Mouse (Mus musculus) MEL (cell line): Measurements from ENCODE around the gene 4933405L10Rik. TPM values are rescaled to one million over a fixed set of nuclear protein-coding genes. Genes with fewer than 3 reads are reported as not detected.

Experiments used
- DNase-seq: peaks from one replicate; pipeline ENCODE4 v3.0.0; 2011; ENCODE audit warnings: low read depth, low spot score
- H3K27ac ChIP-seq: 2 replicates; pipeline ENCODE4 v1.5.1; 2012; ENCODE audit warnings: low read depth, mild to moderate bottlenecking, control low read depth, low read length, moderate library complexity; ENCODE audit not compliant: control insufficient read depth
- H3K27me3 ChIP-seq, 2 experiments: fragments of 150-350 bp in 1 of 2; sonication (generic) in 1 of 2; 2 replicates each; pipeline ENCODE4 v1.6.1; 2012; ENCODE audit warnings: low read length in 2 of 2, mild to moderate bottlenecking in 2 of 2, improper control_type of control experiment in 1 of 2, moderate library complexity in 1 of 2; ENCODE audit not compliant: insufficient read depth in 2 of 2, control insufficient read depth in 1 of 2
- H3K36me3 ChIP-seq, 2 experiments: 2 replicates each; pipeline ENCODE4 v1.6.1; 2012 to 2014; ENCODE audit warnings: low read length in 2 of 2, improper control_type of control experiment in 1 of 2, inconsistent platforms in 1 of 2, mild to moderate bottlenecking in 1 of 2; ENCODE audit not compliant: insufficient read depth in 2 of 2, control insufficient read depth in 1 of 2
- H3K4me1 ChIP-seq, 2 experiments: fragments of 150-350 bp in 1 of 2; sonication (generic) in 1 of 2; 2 replicates each; pipeline ENCODE4 v1.6.1; 2012; ENCODE audit warnings: low read length in 2 of 2, improper control_type of control experiment in 1 of 2, mild to moderate bottlenecking in 1 of 2; ENCODE audit not compliant: insufficient read depth in 2 of 2, control insufficient read depth in 1 of 2
- H3K4me3 ChIP-seq, 2 experiments: fragments of 150-350 bp in 1 of 2; sonication (generic) in 1 of 2; 2 replicates each; pipeline ENCODE4 v1.5.1; 2012; ENCODE audit warnings: low read depth in 2 of 2, low read length in 2 of 2, mild to moderate bottlenecking in 2 of 2, moderate library complexity in 2 of 2, control low read depth in 1 of 2, improper control_type of control experiment in 1 of 2; ENCODE audit not compliant: control insufficient read depth in 1 of 2, insufficient read depth in 1 of 2
- H3K79me2 ChIP-seq: 2 replicates; pipeline ENCODE4 v1.6.1; 2012; ENCODE audit warnings: mild to moderate bottlenecking, low read length, moderate library complexity; ENCODE audit not compliant: control insufficient read depth, poor library complexity, insufficient read depth
- H3K9ac ChIP-seq: 2 replicates; pipeline ENCODE4 v1.6.1; 2012; ENCODE audit warnings: low read depth, mild to moderate bottlenecking, control low read depth, low read length, moderate library complexity; ENCODE audit not compliant: control insufficient read depth, poor library complexity, severe bottlenecking
- H3K9me3 ChIP-seq: fragments of 150-350 bp; sonication (generic); replicated peaks from 2 replicates; pipeline ENCODE4 v1.6.1; 2012; ENCODE audit warnings: mild to moderate bottlenecking, low read length, improper control_type of control experiment, moderate library complexity; ENCODE audit not compliant: insufficient read depth
- BHLHE40 ChIP-seq: IDR thresholded peaks from 2 replicates; pipeline ENCODE4 v1.6.1; 2012; ENCODE audit warnings: low read depth, mild to moderate bottlenecking, inconsistent platforms, low read length, improper control_type of control experiment, borderline replicate concordance
- CHD1 ChIP-seq: IDR thresholded peaks from 2 replicates; pipeline ENCODE4 v1.6.1; 2012; ENCODE audit warnings: low read depth, mild to moderate bottlenecking, inconsistent platforms, low read length, improper control_type of control experiment
- CHD2 ChIP-seq: IDR thresholded peaks from 2 replicates; pipeline ENCODE4 v1.6.1; 2011; ENCODE audit warnings: low read length, improper control_type of control experiment
- ELF1 ChIP-seq: IDR thresholded peaks from 2 replicates; pipeline ENCODE4 v1.6.1; 2014; ENCODE audit warnings: low read depth, mild to moderate bottlenecking, inconsistent platforms, low read length, improper control_type of control experiment, moderate library complexity
- EP300 ChIP-seq, 2 experiments: IDR thresholded peaks; 2 replicates each; pipeline ENCODE4 v1.6.1; 2011; ENCODE audit warnings: improper control_type of control experiment in 2 of 2, low read length in 2 of 2, low read depth in 1 of 2, mild to moderate bottlenecking in 1 of 2
- ETS1 ChIP-seq: IDR thresholded peaks from 2 replicates; pipeline ENCODE4 v1.6.1; 2012; ENCODE audit warnings: low read depth, mild to moderate bottlenecking, inconsistent platforms, low read length, improper control_type of control experiment, moderate library complexity
- GATA1 ChIP-seq: IDR thresholded peaks from 2 replicates; pipeline ENCODE4 v1.6.1; 2011; ENCODE audit warnings: low read depth, low read length, improper control_type of control experiment
- HCFC1 ChIP-seq: IDR thresholded peaks from 2 replicates; pipeline ENCODE4 v1.6.1; 2012; ENCODE audit warnings: low read depth, mild to moderate bottlenecking, inconsistent platforms, low read length, improper control_type of control experiment, moderate library complexity
- JUND ChIP-seq: IDR thresholded peaks from 2 replicates; pipeline ENCODE4 v1.6.1; 2011; ENCODE audit warnings: low read depth, mild to moderate bottlenecking, improper control_type of control experiment, low read length
- KAT2A ChIP-seq: conservative IDR thresholded peaks from 2 replicates; pipeline ENCODE4 v1.6.1; 2012; ENCODE audit warnings: low read depth, low read length, improper control_type of control experiment, inconsistent platforms
- MAFK ChIP-seq: IDR thresholded peaks from 2 replicates; pipeline ENCODE4 v1.6.1; 2011; ENCODE audit warnings: low read depth, mild to moderate bottlenecking, low read length, improper control_type of control experiment, borderline replicate concordance
- MAX ChIP-seq: IDR thresholded peaks from 2 replicates; pipeline ENCODE4 v1.6.1; 2011; ENCODE audit warnings: low read length, improper control_type of control experiment
- MAZ ChIP-seq: IDR thresholded peaks from 2 replicates; pipeline ENCODE4 v1.6.1; 2012; ENCODE audit warnings: low read depth, mild to moderate bottlenecking, inconsistent platforms, low read length, improper control_type of control experiment
- MYB ChIP-seq: IDR thresholded peaks from 2 replicates; pipeline ENCODE4 v1.6.1; 2011; ENCODE audit warnings: mild to moderate bottlenecking, low read depth, low read length, improper control_type of control experiment
- NELFE ChIP-seq: IDR thresholded peaks from 2 replicates; pipeline ENCODE4 v1.6.1; 2011; ENCODE audit warnings: low read depth, low read length, improper control_type of control experiment
- POLR2AphosphoS5 ChIP-seq: IDR thresholded peaks from 2 replicates; pipeline ENCODE4 v1.6.1; 2012; ENCODE audit warnings: low read depth, borderline replicate concordance, mild to moderate bottlenecking, inconsistent platforms, low read length, moderate library complexity, mixed read lengths
- RAD21 ChIP-seq: IDR thresholded peaks from 2 replicates; pipeline ENCODE4 v1.6.1; 2011; ENCODE audit warnings: mild to moderate bottlenecking, low read depth, low read length, improper control_type of control experiment
- RCOR1 ChIP-seq: IDR thresholded peaks from 2 replicates; pipeline ENCODE4 v1.6.1; 2012; ENCODE audit warnings: low read depth, mild to moderate bottlenecking, inconsistent platforms, low read length, improper control_type of control experiment
- SIN3A ChIP-seq: IDR thresholded peaks from 2 replicates; pipeline ENCODE4 v1.6.1; 2012; ENCODE audit warnings: low read length, improper control_type of control experiment, inconsistent platforms
- SMC3 ChIP-seq: IDR thresholded peaks from 2 replicates; pipeline ENCODE4 v1.6.1; 2011; ENCODE audit warnings: low read depth, low read length, improper control_type of control experiment
- TAL1 ChIP-seq: IDR thresholded peaks from 2 replicates; pipeline ENCODE4 v1.6.1; 2012; ENCODE audit warnings: mild to moderate bottlenecking, inconsistent platforms, low read length, moderate library complexity, mixed read lengths
- TCF12 ChIP-seq: IDR thresholded peaks from 2 replicates; pipeline ENCODE4 v1.6.1; 2014; ENCODE audit warnings: low read depth, mild to moderate bottlenecking, inconsistent platforms, low read length, improper control_type of control experiment, moderate library complexity
- UBTF ChIP-seq: IDR thresholded peaks from 2 replicates; pipeline ENCODE4 v1.6.1; 2012; ENCODE audit warnings: low read depth, mild to moderate bottlenecking, inconsistent platforms, low read length, improper control_type of control experiment, moderate library complexity, borderline replicate concordance; ENCODE audit not compliant: insufficient read depth
- USF1 ChIP-seq: IDR thresholded peaks from 2 replicates; pipeline ENCODE4 v1.6.1; 2014; ENCODE audit warnings: low read depth, mild to moderate bottlenecking, inconsistent platforms, low read length, improper control_type of control experiment, moderate library complexity
- USF2 ChIP-seq, 2 experiments: IDR thresholded peaks; 2 replicates each; pipeline ENCODE4 v1.6.1; 2011 to 2012; ENCODE audit warnings: improper control_type of control experiment in 2 of 2, low read length in 2 of 2, borderline replicate concordance in 1 of 2, inconsistent platforms in 1 of 2, low read depth in 1 of 2, mild to moderate bottlenecking in 1 of 2; ENCODE audit not compliant: insufficient read depth in 1 of 2
- ZC3H11A ChIP-seq: IDR thresholded peaks from 2 replicates; pipeline ENCODE4 v1.6.1; 2012; ENCODE audit warnings: low read depth, mild to moderate bottlenecking, inconsistent platforms, low read length, improper control_type of control experiment
- ZKSCAN1 ChIP-seq: IDR thresholded peaks from 2 replicates; pipeline ENCODE4 v1.6.1; 2012; ENCODE audit warnings: low read depth, mild to moderate bottlenecking, inconsistent platforms, low read length, improper control_type of control experiment, moderate library complexity
- ZMIZ1 ChIP-seq: IDR thresholded peaks from 2 replicates; pipeline ENCODE4 v1.6.1; 2012; ENCODE audit warnings: low read depth, mild to moderate bottlenecking, inconsistent platforms, low read length, improper control_type of control experiment, moderate library complexity
- ZNF384 ChIP-seq: IDR thresholded peaks from 2 replicates; pipeline ENCODE4 v1.6.1; 2012; ENCODE audit warnings: low read depth, mild to moderate bottlenecking, inconsistent platforms, low read length, improper control_type of control experiment
- polyA plus RNA-seq, 2 experiments: library from polyadenylated mRNA; stranded (reverse) in 1 of 2; unstranded in 1 of 2; fragments of >175 nt in 1 of 2; fragments of >200 nt in 1 of 2; gene quantifications; 2 replicates each; pipeline versions ENCODE4 v1.2.1 to v1.2.4; 2012; ENCODE audit warnings: low replicate concordance in 2 of 2, low read depth in 1 of 2; ENCODE audit not compliant: insufficient read length in 2 of 2, insufficient read depth in 1 of 2, missing spikeins in 1 of 2
- total RNA-seq: library from RNA; depleted of rRNA; stranded (reverse); fragments of 300-350 nt; gene quantifications from 2 replicates; pipeline ENCODE4 v1.2.3, GENCODE M21; 2012

4933405L10Rik gene
- total and polyA plus RNA-seq, 3 experiments: 0.23 to 0.42 TPM; not detected in 1

DNA sequence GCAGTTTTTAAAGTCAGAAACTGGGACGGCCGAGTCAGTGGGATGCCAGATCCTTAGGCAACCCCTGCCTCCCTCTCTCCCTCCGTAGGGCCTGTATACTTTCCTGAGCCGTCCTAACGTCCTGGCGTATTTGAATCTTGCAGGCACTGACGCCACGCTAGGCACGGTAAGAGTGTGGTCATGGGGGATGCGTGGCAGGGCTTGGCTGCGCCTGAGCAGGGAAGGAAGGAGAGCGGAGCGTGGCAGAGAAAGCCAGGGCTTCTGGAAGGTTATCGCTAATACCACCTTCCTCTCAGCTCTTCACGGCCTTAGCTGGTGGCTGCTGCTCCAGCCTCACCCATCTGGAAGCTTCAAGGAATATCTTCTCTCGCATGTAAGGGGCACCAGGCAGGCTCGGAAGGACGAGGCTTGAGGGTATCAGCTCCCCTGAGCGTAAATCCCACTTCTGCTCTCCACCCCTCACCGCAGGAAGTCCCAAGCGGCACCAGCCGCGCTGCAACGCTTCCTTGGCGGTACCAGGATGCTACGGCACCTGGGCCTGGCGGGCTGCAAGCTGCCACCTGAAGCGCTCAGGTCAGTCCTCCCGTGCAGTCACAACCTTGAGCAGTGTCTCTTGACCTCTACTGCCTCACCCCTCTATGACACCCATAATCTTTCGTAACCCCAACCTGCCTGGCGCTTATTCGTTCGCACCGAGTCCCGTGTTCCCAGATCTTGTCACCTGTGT is 18.0 kb upstream of the 4933405L10Rik start:
- TF ChIP-seq EP300 (IDR thresholded peaks at IDR 0.05; ENCODE audit: low read depth in 1 of 2, low read length in 2 of 2) (no peak), RCOR1 (no peak), ETS1 (no peak), USF2 (IDR thresholded peaks at IDR 0.05; ENCODE audit: borderline replicate concordance in 1 of 2, insufficient read depth in 1 of 2, low read depth in 1 of 2, low read length in 2 of 2) (no peak), MYB (no peak), ZKSCAN1 (no peak), ZNF384 (no peak), RAD21 (no peak), TAL1 (no peak), GATA1 (no peak), NELFE (no peak), POLR2AphosphoS5 (no peak), ZMIZ1 (no peak), MAX (no peak), MAFK (no peak), JUND (no peak), ELF1 (no peak), SIN3A (no peak), HCFC1 (no peak), KAT2A (no peak)
- Histone ChIP-seq H3K4me3 (no peak overlapping the region), H3K9me3 (no peaks in the 10 kb centered on the region), H3K36me3 (no peaks in the 10 kb centered on the region; a peak in 1 of 4 replicates), H3K9ac (no peak overlapping the region), H3K4me1 (no peaks in the 10 kb centered on the region), H3K27me3 (no peaks in the 10 kb centered on the region), H3K27ac (no peak overlapping the region), H3K79me2 (no peaks in the 10 kb centered on the region)
- no peak for DNase-seq

DNA sequence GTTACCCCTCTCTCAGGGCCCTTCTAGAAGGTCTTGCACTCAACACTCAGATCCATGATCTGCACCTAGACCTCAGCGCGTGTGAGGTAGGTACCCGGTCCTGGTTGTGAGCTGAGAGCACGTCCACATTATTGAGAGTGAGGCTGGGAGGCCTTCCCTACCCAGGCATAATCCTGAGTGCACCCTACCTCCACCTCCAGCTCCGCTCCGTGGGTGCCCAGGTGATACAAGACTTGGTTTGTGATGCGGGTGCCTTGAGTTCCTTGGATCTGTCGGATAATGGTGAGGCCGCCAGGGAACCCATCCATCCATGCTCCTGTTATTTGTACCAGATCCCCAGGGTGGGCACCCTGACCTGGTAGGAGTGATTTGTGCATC is 17.5 kb upstream of the 4933405L10Rik start:
- Histone ChIP-seq H3K9ac (no peak overlapping the region), H3K27me3 (no peaks in the 10 kb centered on the region), H3K79me2 (no peaks in the 10 kb centered on the region), H3K4me1 (no peaks in the 10 kb centered on the region), H3K36me3 (no peaks in the 10 kb centered on the region; a peak in 1 of 4 replicates), H3K4me3 (no peak overlapping the region), H3K27ac (no peak overlapping the region), H3K9me3 (no peaks in the 10 kb centered on the region)
- no peak for TF ChIP-seq UBTF
- no peak for TF ChIP-seq MAFK
- no peak for TF ChIP-seq SMC3
- TF ChIP-seq CHD2: no peak
- no peak for TF ChIP-seq TCF12
- TF ChIP-seq ZC3H11A: no peak
- no peak for TF ChIP-seq HCFC1
- TF ChIP-seq USF1: no peak
- TF ChIP-seq MAZ: no peak
- TF ChIP-seq KAT2A: no peak
- TF ChIP-seq GATA1: no peak
- no peak for TF ChIP-seq ELF1
- no peak for TF ChIP-seq BHLHE40
- no peak for TF ChIP-seq CHD1
- no peak for DNase-seq
